Mouse (Mus musculus) kidney, adult 2 months (tissue): Measurements from ENCODE around the gene Fxyd6. TPM values are rescaled to one million over a fixed set of nuclear protein-coding genes. Genes with fewer than 3 reads are reported as not detected.

Experiments used
- DNase-seq: peaks from one replicate; pipeline ENCODE4 v3.0.0; 2021
- H3K27ac ChIP-seq: fragments of 200-500 bp; 2 replicates; pipeline ENCODE4 v1.5.1; 2012; ENCODE audit warnings: low read depth, low read length, control low read depth, inconsistent platforms; ENCODE audit not compliant: insufficient read depth
- H3K27me3 ChIP-seq: fragments of 200-500 bp; replicated peaks from 2 replicates; pipeline ENCODE4 v1.6.1; 2012; ENCODE audit warnings: mild to moderate bottlenecking, moderate library complexity, low read length, inconsistent platforms; ENCODE audit not compliant: control insufficient read depth, insufficient read depth
- H3K36me3 ChIP-seq: fragments of 200-500 bp; 2 replicates; pipeline ENCODE4 v1.6.1; 2012; ENCODE audit warnings: mild to moderate bottlenecking, moderate library complexity, low read length, inconsistent platforms; ENCODE audit not compliant: control insufficient read depth, insufficient read depth
- H3K4me1 ChIP-seq: fragments of 200-500 bp; 2 replicates; pipeline ENCODE4 v1.6.1; 2011; ENCODE audit warnings: low read length; ENCODE audit not compliant: control insufficient read depth, insufficient read depth
- H3K4me3 ChIP-seq: fragments of 200-500 bp; 2 replicates; pipeline ENCODE4 v1.5.1; 2011; ENCODE audit warnings: mild to moderate bottlenecking, low read depth, low read length, control low read depth; ENCODE audit not compliant: insufficient read depth
- CTCF ChIP-seq: fragments of 200-500 bp; conservative IDR thresholded peaks from 2 replicates; pipeline ENCODE4 v1.5.1; 2011; ENCODE audit warnings: low read depth, mild to moderate bottlenecking, control low read depth, low read length, moderate library complexity, mixed read lengths; ENCODE audit not compliant: insufficient read depth, insufficient read length
- POLR2A ChIP-seq: fragments of 200-500 bp; IDR thresholded peaks from one replicate; pipeline ENCODE4 v1.6.1; 2011; ENCODE audit warnings: low read depth, low read length, control low read depth
- WGBS: fragments of 180-500 bp; shearing (Covaris S2); methylation state at CpG from one replicate; pipeline ENCODE4 v1.1.7; 2018; 5-methylcytosine and 5-hydroxymethylcytosine counted together
- polyA plus RNA-seq: library from polyadenylated mRNA; depleted of rRNA; stranded (reverse); fragments of >200 nt; gene quantifications from 2 replicates; pipeline ENCODE4 v1.2.3, GENCODE M21; 2012

Fxyd6 gene
- polyA plus RNA-seq, 1 experiment: 20.3 TPM

- Histone ChIP-seq H3K27me3 (no peaks in the 10 kb centered on the region), H3K27ac (no peak overlapping the region), H3K4me3 (peak overlapping the region; percentile 39), H3K4me1 (peaks cover 17% of the 10 kb centered on the region; the same call in 1 of the 2 replicates), H3K36me3 (no peaks in the 10 kb centered on the region)
- 11% methylated on average over 8 of the region's 8 CpGs for WGBS
- TF ChIP-seq CTCF (peak; percentile 82), POLR2A (no peak)
- DNase-seq: peak; percentile 72
Observed at GRCm38 (mm10) chr9:45417245-45417644, 47.3 kb downstream of the Fxyd6 start.

DNA sequence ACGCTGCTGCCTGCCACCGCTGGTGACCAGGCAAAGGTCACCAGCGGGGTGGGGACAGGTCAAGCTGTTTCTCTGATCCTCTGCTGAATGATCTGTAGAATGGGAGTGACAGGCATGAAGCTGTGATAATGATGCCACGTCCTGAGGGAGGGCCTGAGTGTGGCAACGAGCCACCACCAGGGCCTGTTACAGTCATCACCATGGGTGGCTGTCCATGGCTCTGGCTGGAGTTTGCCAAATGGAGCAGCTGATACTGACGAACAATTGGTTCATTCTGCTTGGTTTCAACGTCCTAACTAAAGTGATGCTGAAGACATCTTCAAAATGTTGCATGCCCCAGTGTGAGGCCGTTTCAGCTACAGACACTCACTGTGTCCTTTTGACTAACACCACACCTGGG lies 48.3 kb downstream of the Fxyd6 start:
- no peak for DNase-seq
- Histone ChIP-seq H3K4me3 (no peak overlapping the region), H3K36me3 (no peaks in the 10 kb centered on the region), H3K27me3 (no peaks in the 10 kb centered on the region), H3K27ac (no peak overlapping the region), H3K4me1 (peaks cover 9% of the 10 kb centered on the region; the same call in 1 of the 2 replicates)
- WGBS: 67% methylated on average over 8 of the region's 8 CpGs
- TF ChIP-seq POLR2A (no peak), CTCF (no peak)

DNA sequence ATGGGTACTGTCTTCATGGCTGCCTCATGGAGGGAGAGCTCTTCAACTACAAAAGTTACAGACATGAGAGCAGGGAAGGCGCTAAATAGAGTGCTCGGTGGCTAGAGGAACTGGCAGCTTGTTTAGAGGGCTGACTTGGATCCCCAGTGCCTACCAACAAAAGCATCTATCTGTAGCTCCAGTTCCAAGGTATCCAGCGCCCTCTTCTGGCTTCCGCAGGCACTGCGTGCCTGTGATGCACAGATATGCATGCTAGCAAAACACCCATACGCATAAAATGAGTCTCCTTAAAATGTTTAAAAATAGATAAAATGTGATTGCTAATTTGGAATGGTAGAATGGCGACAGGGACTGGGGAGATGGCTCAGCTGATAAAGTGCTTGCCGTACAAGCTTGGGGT lies 51.2 kb downstream of the Fxyd6 start:
- 68% methylated on average over 8 of the region's 8 CpGs for WGBS
- TF ChIP-seq CTCF: peak; percentile 50
- no peak for TF ChIP-seq POLR2A
- no peak overlapping the region for H3K4me3 ChIP-seq
- H3K27me3 ChIP-seq: no peaks in the 10 kb centered on the region
- no peak overlapping the region for H3K27ac ChIP-seq
- H3K36me3 ChIP-seq: no peaks in the 10 kb centered on the region
- no peak for DNase-seq
- H3K4me1 ChIP-seq: peaks cover 3% of the 10 kb centered on the region; the same call in 1 of the 2 replicates

DNA sequence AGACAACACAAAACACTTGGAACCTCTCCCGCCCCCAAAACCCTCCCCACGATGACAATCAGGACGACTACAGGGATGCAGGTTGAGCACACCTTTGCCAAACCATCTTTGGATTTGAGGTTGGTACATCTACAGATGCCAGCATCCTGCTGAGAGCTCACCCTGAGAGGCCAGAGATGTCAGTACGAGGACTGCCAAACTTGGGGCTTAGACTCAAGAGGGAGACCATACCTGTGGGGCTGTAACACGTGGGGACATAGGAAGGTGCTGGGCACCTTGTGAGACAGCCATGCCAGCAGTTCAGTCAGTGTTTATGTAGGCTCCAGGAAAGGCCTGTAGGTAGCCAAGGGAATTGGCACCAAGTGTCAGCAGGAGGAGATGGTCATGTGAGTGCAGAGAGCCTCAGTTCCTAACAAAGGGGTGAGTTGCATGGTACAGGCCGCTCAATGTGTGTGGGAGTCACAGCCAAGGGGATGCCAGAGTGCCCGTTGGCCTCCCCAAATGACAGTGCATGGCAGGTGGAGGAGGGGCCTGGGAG lies 52.8 kb downstream of the Fxyd6 start:
- Histone ChIP-seq H3K27ac (no peak overlapping the region), H3K27me3 (no peaks in the 10 kb centered on the region), H3K4me3 (no peak overlapping the region), H3K36me3 (no peaks in the 10 kb centered on the region), H3K4me1 (no peaks in the 10 kb centered on the region)
- WGBS: 72% methylated on average over 7 of the region's 7 CpGs
- DNase-seq: no peak
- TF ChIP-seq POLR2A (no peak), CTCF (no peak)

GRCm38 (mm10) chr9:45426456-45426855 lies 56.5 kb downstream of the Fxyd6 start, which contains the start of gene Dscaml1:
TSS of gene Dscaml1 (plus strand) at chr9:45426628.
- WGBS: 82% methylated on average over 4 of the region's 4 CpGs
- no peak for DNase-seq
- Histone ChIP-seq H3K4me1 (no peaks in the 10 kb centered on the region), H3K27me3 (peaks cover 4% of the 10 kb centered on the region; the same call in 1 of the 2 replicates), H3K4me3 (no peak within 1 kb of the TSS), H3K36me3 (no peaks in the 10 kb centered on the region), H3K27ac (no peak within 1 kb of the TSS)
- TF ChIP-seq CTCF (no peak), POLR2A (no peak)

GRCm38 (mm10) chr9:45429392-45429791 lies 59.4 kb downstream of the Fxyd6 start:
- H3K27me3 ChIP-seq: peaks cover 4% of the 10 kb centered on the region; the same call in 1 of the 2 replicates
- H3K27ac ChIP-seq: no peak overlapping the region
- TF ChIP-seq CTCF: no peak
- TF ChIP-seq POLR2A: no peak
- DNase-seq: no peak
- H3K4me1 ChIP-seq: no peaks in the 10 kb centered on the region
- H3K4me3 ChIP-seq: no peak overlapping the region
- H3K36me3 ChIP-seq: no peaks in the 10 kb centered on the region
- WGBS: 34% methylated on average over 5 of the region's 5 CpGs

GRCm38 (mm10) chr9:45429951-45430697 lies 60.1 kb downstream of the Fxyd6 start:
- no peak for TF ChIP-seq POLR2A
- no peak for TF ChIP-seq CTCF
- 3% methylated on average over 54 of the region's 54 CpGs for WGBS
- no peak for DNase-seq
- no peaks in the 10 kb centered on the region for H3K36me3 ChIP-seq
- peaks cover 4% of the 10 kb centered on the region; the same call in 1 of the 2 replicates for H3K27me3 ChIP-seq
- no peak overlapping the region for H3K27ac ChIP-seq
- no peak overlapping the region for H3K4me3 ChIP-seq
- H3K4me1 ChIP-seq: no peaks in the 10 kb centered on the region
